Mouse (Mus musculus) ES-CJ7 (cell line): Measurements from ENCODE around the gene Hacl1.
"Not testable (repeated sequence)": the region's sequence is repeated elsewhere in the genome, so short reads cannot be mapped to it uniquely, and the experiment has no call there.

Experiments
- DNase-seq: peaks from one replicate; pipeline ENCODE4 v3.0.0; 2011; ENCODE audit warnings: low read depth, low spot score

Hacl1 gene

GRCm38 (mm10) chr14:31641506-31642155, 545 bp upstream of the Hacl1 start:
- no peak for DNase-seq

- DNase-seq = no peak
These were observed 668 bp downstream of the Hacl1 start, which contains the start of gene Gm49387 for GRCm38 (mm10) chr14:31640346-31640889. Gm49387 (minus strand) TSS chr14:31640878.

- peak; percentile 38 for DNase-seq
These were observed 10.4 kb downstream of the Hacl1 start for GRCm38 (mm10) chr14:31630677-31631076.

- DNase-seq = no peak
These were observed 18.3 kb downstream of the Hacl1 start for GRCm38 (mm10) chr14:31622748-31623147.

- no peak for DNase-seq
These were observed 20.4 kb downstream of the Hacl1 start for GRCm38 (mm10) chr14:31620591-31621223.

GRCm38 (mm10) chr14:31617997-31618396, 23.1 kb downstream of the Hacl1 start:
- DNase-seq = no peak

- DNase-seq = no peak
These were observed 23.9 kb downstream of the Hacl1 start for GRCm38 (mm10) chr14:31617204-31617603.

GRCm38 (mm10) chr14:31613671-31614070, 27.4 kb downstream of the Hacl1 start:
- DNase-seq = no peak

GRCm38 (mm10) chr14:31611986-31612385, 29.1 kb downstream of the Hacl1 start:
- peak; percentile 7 for DNase-seq

GRCm38 (mm10) chr14:31605514-31605913, 35.6 kb downstream of the Hacl1 start:
- peak; percentile 58 for DNase-seq

- DNase-seq = no peak
These were observed 36.2 kb downstream of the Hacl1 start for GRCm38 (mm10) chr14:31604916-31605315.

GRCm38 (mm10) chr14:31602616-31602979, 38.5 kb downstream of the Hacl1 start:
- not testable (repeated sequence) for DNase-seq

- no peak for DNase-seq
These were observed 39.0 kb downstream of the Hacl1 start for GRCm38 (mm10) chr14:31601908-31602615.

GRCm38 (mm10) chr14:31597446-31597845, 43.6 kb downstream of the Hacl1 start:
- no peak for DNase-seq

- DNase-seq = no peak
These were observed 44.7 kb downstream of the Hacl1 start for GRCm38 (mm10) chr14:31596408-31596807.

GRCm38 (mm10) chr14:31594693-31595092, 46.4 kb downstream of the Hacl1 start:
- DNase-seq = no peak

- no peak for DNase-seq
These were observed 48.0 kb downstream of the Hacl1 start for GRCm38 (mm10) chr14:31593036-31593435.

GRCm38 (mm10) chr14:31591243-31591642, 49.8 kb downstream of the Hacl1 start, which contains the start of gene Colq:
Colq (minus strand) TSS chr14:31591343.
- no peak for DNase-seq

- no peak for DNase-seq
These were observed 54.6 kb downstream of the Hacl1 start for GRCm38 (mm10) chr14:31586451-31586850.

GRCm38 (mm10) chr14:31583082-31583481, 58.0 kb downstream of the Hacl1 start:
- DNase-seq = no peak

GRCm38 (mm10) chr14:31577966-31578735, 62.9 kb downstream of the Hacl1 start:
- DNase-seq = no peak
